Mouse (Mus musculus): ENCODE measurements around the gene Jakmip3.

- TF ChIP-seq POLR2A (IDR thresholded peaks at IDR 0.05; ENCODE audit: borderline replicate concordance, low read depth, low read length) (no peak), CTCF (IDR thresholded peaks at IDR 0.05; ENCODE audit: low read depth, low read length) (no peak)
Measured at GRCm38 (mm10) chr7:139009786-139010502, 69.4 kb downstream of the Jakmip3 start.

Data from bone marrow macrophage, adult 2 months (primary cell).